Mouse (Mus musculus) liver, postnatal 0 days (tissue): Measurements from ENCODE around the gene Fat4.

ENCODE experiments used
- CTCF ChIP-seq: sonication (generic); IDR thresholded peaks from 2 replicates; pipeline ENCODE4 v1.5.1; 2016; ENCODE audit warnings: antibody characterized with exemption, low read depth
- EP300 ChIP-seq: IDR thresholded peaks from 2 replicates; pipeline ENCODE4 v1.6.1; 2016; ENCODE audit warnings: antibody characterized with exemption, low read depth, mild to moderate bottlenecking

GRCm38 (mm10) chr3:38957186-38957585 lies 70.4 kb downstream of the Fat4 start:
- TF ChIP-seq CTCF (no peak), EP300 (no peak)
